Mouse (Mus musculus) small intestine, adult 2 months (tissue): ENCODE data around the gene Gpr65. TPM values are rescaled to one million over a fixed set of nuclear protein-coding genes. Genes with fewer than 3 reads are reported as not detected.
"Not testable (repeated sequence)": the region's sequence is repeated elsewhere in the genome, so short reads cannot be mapped to it uniquely, and the experiment has no call there.

Source experiments
- H3K27ac ChIP-seq: fragments of 200-500 bp; 2 replicates; pipeline ENCODE4 v1.5.1; 2012; ENCODE audit warnings: low read depth, low read length, control low read depth, inconsistent platforms; ENCODE audit not compliant: insufficient read depth
- H3K27me3 ChIP-seq: fragments of 200-500 bp; 2 replicates; pipeline ENCODE4 v1.6.1; 2012; ENCODE audit warnings: mild to moderate bottlenecking, moderate library complexity, low read length, inconsistent platforms; ENCODE audit not compliant: control insufficient read depth, insufficient read depth
- H3K36me3 ChIP-seq: fragments of 200-500 bp; 2 replicates; pipeline ENCODE4 v1.6.1; 2012; ENCODE audit warnings: mild to moderate bottlenecking, low read length, control low read depth, inconsistent platforms; ENCODE audit not compliant: control insufficient read depth, insufficient read depth
- H3K4me1 ChIP-seq: fragments of 200-500 bp; 2 replicates; pipeline ENCODE4 v1.6.1; 2012; ENCODE audit warnings: low read length, inconsistent platforms, mixed read lengths; ENCODE audit not compliant: control insufficient read depth, insufficient read depth, insufficient read length
- H3K4me3 ChIP-seq: fragments of 200-500 bp; 2 replicates; pipeline ENCODE4 v1.5.1; 2012; ENCODE audit warnings: low read depth, mild to moderate bottlenecking, control low read depth, inconsistent platforms, low read length, moderate library complexity
- CTCF ChIP-seq: fragments of 200-500 bp; IDR thresholded peaks from 2 replicates; pipeline ENCODE4 v1.5.1; 2012; ENCODE audit warnings: low read depth, mild to moderate bottlenecking, control low read depth, inconsistent platforms, low read length, moderate library complexity, mixed read lengths; ENCODE audit not compliant: insufficient replicate concordance, insufficient read length; ENCODE audit errors: extremely low read depth
- POLR2A ChIP-seq: fragments of 200-500 bp; IDR thresholded peaks from 2 replicates; pipeline ENCODE4 v1.6.1; 2012; ENCODE audit warnings: low read depth, mild to moderate bottlenecking, control low read depth, inconsistent platforms, low read length, moderate library complexity
- WGBS: fragments of 180-500 bp; shearing (Covaris S2); methylation state at CpG from one replicate; pipeline ENCODE4 v1.1.7; 2018; 5-methylcytosine and 5-hydroxymethylcytosine counted together
- polyA plus RNA-seq: library from polyadenylated mRNA; depleted of rRNA; stranded (reverse); fragments of >200 nt; gene quantifications from 2 replicates; pipeline ENCODE4 v1.2.3, GENCODE M21; 2012; rRNA removed

The Gpr65 gene
- polyA plus RNA-seq, 1 experiment, result 1.1 TPM

DNA sequence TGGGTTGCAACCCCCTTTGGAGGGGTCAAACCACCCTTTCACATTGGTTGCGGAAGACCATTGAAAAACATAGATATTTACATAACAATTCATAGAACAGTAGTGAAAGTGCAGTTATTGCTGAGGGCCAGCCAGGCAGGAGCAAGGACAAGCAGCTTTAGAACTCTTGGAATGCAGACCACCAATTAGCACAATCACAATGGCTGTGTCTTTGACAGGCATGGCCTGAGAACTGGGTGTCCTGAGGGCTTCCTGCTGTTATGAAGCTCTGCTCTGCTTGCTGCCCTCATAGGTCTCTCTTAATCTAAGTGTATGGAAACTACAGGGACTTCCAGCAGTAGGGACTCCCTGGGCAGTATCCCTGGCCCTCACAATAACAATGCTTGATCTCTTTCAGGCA, 34.6 kb downstream of the Gpr65 start:
- no peak overlapping the region for H3K4me3 ChIP-seq
- no peaks in the 10 kb centered on the region for H3K27me3 ChIP-seq
- 94% methylated on average over 1 of the region's 1 CpGs for WGBS
- no peaks in the 10 kb centered on the region for H3K4me1 ChIP-seq
- H3K36me3 ChIP-seq, result no peaks in the 10 kb centered on the region
- H3K27ac ChIP-seq, result no peak overlapping the region
- no peak for TF ChIP-seq CTCF
- no peak for TF ChIP-seq POLR2A

DNA sequence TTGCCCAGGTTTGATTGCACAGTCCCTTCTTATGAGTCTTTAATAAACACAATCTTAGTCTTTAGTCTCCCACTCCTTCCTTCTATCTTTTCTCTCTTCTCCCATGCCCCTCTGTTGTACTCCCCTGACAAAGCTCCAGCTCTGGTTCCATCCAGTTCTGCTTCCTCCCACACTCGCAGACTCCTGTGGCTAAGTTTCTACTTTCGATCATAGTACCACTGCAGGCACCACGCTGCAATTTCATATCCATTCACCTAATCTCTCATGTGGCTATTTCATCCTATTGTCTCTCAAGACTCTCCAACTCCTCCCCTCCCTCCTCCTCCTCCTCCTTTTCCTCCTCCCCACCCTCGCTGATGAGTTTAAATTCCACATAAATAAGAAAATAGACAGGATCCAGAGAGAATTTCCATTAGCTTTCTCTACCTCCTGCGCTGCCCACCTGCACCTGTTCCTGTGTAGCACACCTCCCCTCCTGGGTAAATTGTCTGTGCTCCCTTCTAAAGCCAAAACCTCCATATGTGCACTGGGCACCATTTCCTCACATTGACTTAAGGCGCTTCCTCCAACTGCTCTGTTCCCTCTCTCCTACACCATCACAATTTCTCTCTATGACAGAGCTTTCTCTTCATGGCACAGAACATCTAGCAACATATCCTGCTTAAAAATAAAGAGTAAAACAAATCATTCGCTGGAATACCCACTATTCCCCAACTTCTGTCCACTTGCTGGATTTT, 38.9 kb downstream of the Gpr65 start:
- Histone ChIP-seq H3K4me3 (no peak overlapping the region), H3K4me1 (no peaks in the 10 kb centered on the region), H3K27ac (no peak overlapping the region), H3K36me3 (no peaks in the 10 kb centered on the region), H3K27me3 (no peaks in the 10 kb centered on the region)
- TF ChIP-seq CTCF (no peak), POLR2A (no peak)
- WGBS, result 83% methylated on average over 7 of the region's 7 CpGs

DNA sequence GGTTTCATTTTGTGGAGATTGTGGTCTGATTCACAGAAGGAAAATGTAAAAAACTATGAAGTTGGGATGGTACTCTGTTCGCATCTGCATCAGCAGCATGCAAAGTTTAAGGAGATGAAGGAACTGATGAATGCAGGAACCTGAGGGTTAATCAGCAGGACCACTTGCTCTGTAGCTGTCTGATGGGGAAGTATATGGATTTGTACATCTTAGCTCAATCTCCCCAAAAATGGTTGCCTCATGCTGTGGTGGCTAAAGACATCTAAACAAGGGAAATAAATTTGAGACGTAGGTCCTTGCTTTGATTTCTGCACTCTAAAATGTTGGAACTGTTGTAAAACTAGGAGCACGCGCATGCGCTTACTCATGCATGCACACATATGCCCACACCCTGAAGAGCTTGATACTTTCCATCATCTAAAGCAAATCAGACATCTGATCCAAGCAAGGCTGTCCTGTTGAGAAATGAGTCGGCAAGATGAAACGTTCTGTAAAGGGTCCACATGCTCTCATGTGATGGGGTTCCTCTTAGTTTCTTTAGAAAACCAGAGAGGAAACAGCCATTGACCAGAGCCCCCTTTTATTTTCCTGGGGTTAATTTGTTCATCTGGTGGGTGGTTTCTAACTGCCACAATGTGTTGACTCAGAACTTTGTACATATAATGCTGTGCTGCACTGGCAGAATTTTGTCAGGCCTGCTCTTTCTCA, 43.1 kb downstream of the Gpr65 start:
- H3K4me3 ChIP-seq, result no peak overlapping the region
- H3K27me3 ChIP-seq, result no peaks in the 10 kb centered on the region
- no peak overlapping the region for H3K27ac ChIP-seq
- no peak for TF ChIP-seq CTCF
- no peak for TF ChIP-seq POLR2A
- H3K36me3 ChIP-seq, result no peaks in the 10 kb centered on the region
- H3K4me1 ChIP-seq, result no peaks in the 10 kb centered on the region
- 83% methylated on average over 7 of the region's 7 CpGs for WGBS

DNA sequence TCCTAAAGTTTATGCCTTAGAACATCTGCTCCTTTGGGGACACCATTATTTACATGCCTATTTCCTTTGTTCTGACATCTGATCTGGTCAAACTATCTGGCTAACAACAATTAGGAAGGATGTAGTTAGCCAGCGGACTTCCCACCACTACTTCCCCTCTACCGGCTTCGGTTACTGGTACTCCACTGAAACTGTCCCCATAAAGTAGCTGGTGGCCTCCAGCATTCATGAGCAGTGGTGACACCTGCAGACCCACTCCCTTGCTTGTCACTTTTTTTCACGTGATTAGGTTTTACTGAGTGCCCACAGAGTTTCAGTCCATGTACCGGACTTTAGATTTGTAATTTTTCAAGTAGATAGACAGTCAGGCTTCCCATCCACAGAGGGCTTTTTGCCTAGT, 47.5 kb downstream of the Gpr65 start:
- no peaks in the 10 kb centered on the region for H3K4me1 ChIP-seq
- 66% methylated on average over 5 of the region's 5 CpGs for WGBS
- H3K4me3 ChIP-seq, result no peak overlapping the region
- no peaks in the 10 kb centered on the region for H3K36me3 ChIP-seq
- H3K27me3 ChIP-seq, result no peaks in the 10 kb centered on the region
- no peak overlapping the region for H3K27ac ChIP-seq
- TF ChIP-seq CTCF (no peak), POLR2A (no peak)

DNA sequence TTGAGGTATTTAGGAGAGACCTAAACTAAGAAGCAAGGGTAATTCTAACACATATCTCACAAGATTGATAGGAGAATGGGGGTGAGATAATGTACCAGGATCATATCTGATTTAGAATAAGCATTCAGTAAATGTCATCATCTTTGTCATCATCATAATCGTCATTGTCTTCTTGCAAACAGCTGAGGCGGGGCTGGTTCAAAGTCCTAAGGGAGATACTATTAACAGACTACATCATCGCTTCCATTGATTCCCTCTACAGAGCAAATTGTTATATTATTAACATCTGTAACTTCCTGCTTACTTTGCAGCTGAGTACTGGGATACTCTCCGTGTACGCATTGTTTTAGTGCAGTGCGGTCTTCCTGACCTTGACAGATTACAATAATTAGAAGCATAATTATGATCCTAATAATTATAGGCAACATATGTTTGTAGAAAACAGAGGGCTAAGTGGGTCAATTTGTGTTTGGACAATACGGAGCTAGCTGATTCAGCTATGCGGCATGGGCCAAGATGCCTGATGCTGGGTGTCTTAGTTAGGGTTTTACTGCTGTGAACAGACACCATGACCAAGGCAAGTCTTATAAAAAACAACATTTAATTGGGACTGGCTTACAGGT, 49.4 kb downstream of the Gpr65 start:
- 68% methylated on average over 8 of the region's 8 CpGs for WGBS
- TF ChIP-seq CTCF (no peak), POLR2A (no peak)
- no peak overlapping the region for H3K27ac ChIP-seq
- no peaks in the 10 kb centered on the region for H3K4me1 ChIP-seq
- H3K27me3 ChIP-seq, result no peaks in the 10 kb centered on the region
- H3K36me3 ChIP-seq, result no peaks in the 10 kb centered on the region
- H3K4me3 ChIP-seq, result no peak overlapping the region

DNA sequence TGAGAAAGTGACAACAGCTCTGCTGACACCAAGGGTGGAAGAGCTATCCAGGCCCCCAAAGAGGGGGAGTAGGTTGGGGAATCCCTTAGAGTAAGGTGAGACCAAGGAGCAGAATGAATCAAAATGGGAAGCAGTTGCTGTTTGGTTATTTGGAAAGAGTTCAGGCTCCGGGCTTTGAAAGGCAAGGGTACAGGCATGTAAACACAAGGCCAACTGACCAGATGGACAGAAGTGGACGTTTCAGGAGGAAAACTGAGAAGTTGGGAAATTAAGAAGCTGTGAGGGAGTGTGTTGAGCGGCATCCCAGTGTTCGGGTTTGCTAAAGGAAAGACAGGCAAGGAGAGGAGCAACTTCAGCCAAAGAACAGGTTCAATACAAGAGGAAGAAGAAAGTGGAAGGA, 54.0 kb downstream of the Gpr65 start:
- WGBS, result 63% methylated on average over 4 of the region's 4 CpGs
- no peak overlapping the region for H3K4me3 ChIP-seq
- TF ChIP-seq CTCF (no peak), POLR2A (no peak)

DNA sequence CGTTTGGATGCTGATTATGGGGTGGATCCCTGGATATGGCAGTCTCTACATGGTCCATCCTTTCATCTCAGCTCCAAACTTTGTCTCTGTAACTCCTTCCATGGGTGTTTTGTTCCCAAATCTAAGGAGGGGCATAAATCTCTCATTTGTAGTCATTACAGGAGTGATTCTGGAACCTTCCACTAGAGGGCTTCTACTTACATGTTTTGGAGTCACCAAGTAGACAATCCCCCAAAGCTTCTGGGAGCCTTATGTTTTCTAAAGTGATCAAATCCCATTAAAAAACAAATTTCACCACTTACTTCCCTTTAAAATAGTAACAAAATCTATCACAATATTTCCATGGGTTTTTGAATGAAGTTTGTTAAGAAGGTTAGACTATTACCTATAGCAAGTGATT, 55.7 kb downstream of the Gpr65 start:
- H3K4me3 ChIP-seq, H3K4me1 ChIP-seq, H3K27me3 ChIP-seq, H3K27ac ChIP-seq, H3K36me3 ChIP-seq: not testable (repeated sequence)
- WGBS, result no CpG with 5 or more reads among the region's 1 CpGs

More for the DNA sequence above, 54.0 kb downstream of the Gpr65 start:
- Histone ChIP-seq H3K36me3 (no peaks in the 10 kb centered on the region), H3K27me3 (no peaks in the 10 kb centered on the region), H3K4me1 (no peaks in the 10 kb centered on the region), H3K27ac (no peak overlapping the region)

Other genes starting within 250 kb of the Gpr65 start
- gene Galc, start 9.2 kb upstream of the Gpr65 start, polyA plus RNA-seq, result 0.76 and 1.8 TPM in 2 replicates